Mouse (Mus musculus): ENCODE data around the gene Ugcg. TPM values are rescaled to one million over a fixed set of nuclear protein-coding genes. Genes with fewer than 3 reads are reported as not detected.

The Ugcg gene
- polyA plus RNA-seq, 2 experiments, result 15.3 to 34.0 TPM

GRCm38 (mm10) chr4:59177566-59177965 is 11.5 kb upstream of the Ugcg start:
- H3K4me3 ChIP-seq (replicated peaks; ENCODE audit: low read length), result no peak overlapping the region
- DNase-seq (ENCODE audit: low spot score) (no peak), ATAC-seq (ENCODE audit: low FRiP score, low read depth) (no peak)
- H3K4me2 ChIP-seq (replicated peaks; ENCODE audit: low read depth, low read length, severe bottlenecking), result no peak overlapping the region
- no peak overlapping the region for H3K27ac ChIP-seq (replicated peaks; ENCODE audit: low read depth, low read length)
- no peaks in the 10 kb centered on the region for H3K9me3 ChIP-seq (ENCODE audit: control insufficient read depth, low read length)
- no peaks in the 10 kb centered on the region for H3K36me3 ChIP-seq (ENCODE audit: control insufficient read depth, insufficient read depth, low read length)
- H3K27me3 ChIP-seq (ENCODE audit: control insufficient read depth, insufficient read depth, low read length), result no peaks in the 10 kb centered on the region
- WGBS, result 86% methylated on average over 2 of the region's 2 CpGs
- peaks cover 11% of the 10 kb centered on the region; the same call in 1 of the 2 replicates for H3K4me1 ChIP-seq (ENCODE audit: control insufficient read depth, insufficient read depth, low read length)
- TF ChIP-seq POLR2A (IDR thresholded peaks at IDR 0.05; ENCODE audit: borderline replicate concordance, extremely low read depth, insufficient read depth, insufficient read length), result no peak
- H3K9ac ChIP-seq (ENCODE audit: low read depth, low read length, severe bottlenecking), result no peak overlapping the region

GRCm38 (mm10) chr4:59181320-59182271 is 7.5 kb upstream of the Ugcg start:
- Histone ChIP-seq H3K27me3 (ENCODE audit: control insufficient read depth, insufficient read depth, low read length) (no peaks in the 10 kb centered on the region), H3K9ac (ENCODE audit: low read depth, low read length, severe bottlenecking) (no peak overlapping the region), H3K36me3 (ENCODE audit: control insufficient read depth, insufficient read depth, low read length) (no peaks in the 10 kb centered on the region), H3K4me1 (ENCODE audit: control insufficient read depth, insufficient read depth, low read length) (peaks cover 11% of the 10 kb centered on the region; the same call in 1 of the 2 replicates), H3K9me3 (ENCODE audit: control insufficient read depth, low read length) (no peaks in the 10 kb centered on the region), H3K4me2 (replicated peaks; ENCODE audit: low read depth, low read length, severe bottlenecking) (no peak overlapping the region), H3K27ac (replicated peaks; ENCODE audit: low read depth, low read length) (no peak overlapping the region), H3K4me3 (replicated peaks; ENCODE audit: low read length) (no peak overlapping the region)
- WGBS, result 25% methylated on average over 5 of the region's 5 CpGs
- no peak for TF ChIP-seq POLR2A (IDR thresholded peaks at IDR 0.05; ENCODE audit: borderline replicate concordance, extremely low read depth, insufficient read depth, insufficient read length)
- ATAC-seq (ENCODE audit: low FRiP score, low read depth), result no peak
- no peak for DNase-seq (ENCODE audit: low spot score)

- H3K9ac ChIP-seq (ENCODE audit: low read depth, low read length, severe bottlenecking), result no peak overlapping the region
- H3K27me3 ChIP-seq (ENCODE audit: control insufficient read depth, insufficient read depth, low read length), result no peaks in the 10 kb centered on the region
- whole genome bisulfite sequencing, result 51% methylated on average over 3 of the region's 3 CpGs
- no peak overlapping the region for H3K4me2 ChIP-seq (replicated peaks; ENCODE audit: low read depth, low read length, severe bottlenecking)
- DNase-seq (ENCODE audit: low spot score) (no peak), ATAC-seq (ENCODE audit: low FRiP score, low read depth) (no peak)
- peaks cover 15% of the 10 kb centered on the region; the same call in 1 of the 2 replicates for H3K4me1 ChIP-seq (ENCODE audit: control insufficient read depth, insufficient read depth, low read length)
- no peaks in the 10 kb centered on the region for H3K36me3 ChIP-seq (ENCODE audit: control insufficient read depth, insufficient read depth, low read length)
- H3K4me3 ChIP-seq (replicated peaks; ENCODE audit: low read length), result no peak overlapping the region
- TF ChIP-seq POLR2A (IDR thresholded peaks at IDR 0.05; ENCODE audit: borderline replicate concordance, extremely low read depth, insufficient read depth, insufficient read length), result no peak
- H3K9me3 ChIP-seq (ENCODE audit: control insufficient read depth, low read length), result no peaks in the 10 kb centered on the region
- no peak overlapping the region for H3K27ac ChIP-seq (replicated peaks; ENCODE audit: low read depth, low read length)
Observed at GRCm38 (mm10) chr4:59185671-59186070, 3.4 kb upstream of the Ugcg start.

- ATAC-seq (ENCODE audit: low FRiP score, low read depth) (no peak), DNase-seq (ENCODE audit: low spot score) (peak; percentile 50)
- WGBS, result 28% methylated on average over 3 of the region's 3 CpGs
Observed at GRCm38 (mm10) chr4:59187289-59187688, 1.8 kb upstream of the Ugcg start.

GRCm38 (mm10) chr4:59188474-59188801 is 619 bp upstream of the Ugcg start:
- 26% methylated on average over 4 of the region's 4 CpGs for WGBS
- TF ChIP-seq POLR2A (IDR thresholded peaks at IDR 0.05; ENCODE audit: borderline replicate concordance, extremely low read depth, insufficient read depth, insufficient read length), result no peak
- Histone ChIP-seq H3K9me3 (ENCODE audit: control insufficient read depth, low read length) (no peaks in the 10 kb centered on the region), H3K4me2 (replicated peaks; ENCODE audit: low read depth, low read length, severe bottlenecking) (peak overlapping the region; percentile 85), H3K36me3 (ENCODE audit: control insufficient read depth, insufficient read depth, low read length) (no peaks in the 10 kb centered on the region), H3K4me1 (ENCODE audit: control insufficient read depth, insufficient read depth, low read length) (peaks cover 4% of the 10 kb centered on the region; the same call in 1 of the 2 replicates), H3K27me3 (ENCODE audit: control insufficient read depth, insufficient read depth, low read length) (no peaks in the 10 kb centered on the region), H3K27ac (replicated peaks; ENCODE audit: low read depth, low read length) (no peak overlapping the region), H3K4me3 (replicated peaks; ENCODE audit: low read length) (peak overlapping the region; percentile 92), H3K9ac (ENCODE audit: low read depth, low read length, severe bottlenecking) (peak overlapping the region; percentile 96; the same call in 1 of the 2 replicates)
- ATAC-seq (ENCODE audit: low FRiP score, low read depth) (no peak), DNase-seq (ENCODE audit: low spot score) (no peak)

More at GRCm38 (mm10) chr4:59187289-59187688, 1.8 kb upstream of the Ugcg start:
- Histone ChIP-seq H3K27ac (replicated peaks; ENCODE audit: low read depth, low read length) (no peak overlapping the region), H3K27me3 (ENCODE audit: control insufficient read depth, insufficient read depth, low read length) (no peaks in the 10 kb centered on the region), H3K4me3 (replicated peaks; ENCODE audit: low read length) (no peak overlapping the region), H3K9ac (ENCODE audit: low read depth, low read length, severe bottlenecking) (no peak overlapping the region), H3K36me3 (ENCODE audit: control insufficient read depth, insufficient read depth, low read length) (no peaks in the 10 kb centered on the region), H3K4me2 (replicated peaks; ENCODE audit: low read depth, low read length, severe bottlenecking) (no peak overlapping the region), H3K9me3 (ENCODE audit: control insufficient read depth, low read length) (no peaks in the 10 kb centered on the region), H3K4me1 (ENCODE audit: control insufficient read depth, insufficient read depth, low read length) (peaks cover 4% of the 10 kb centered on the region; the same call in 1 of the 2 replicates)
- no peak for TF ChIP-seq POLR2A (IDR thresholded peaks at IDR 0.05; ENCODE audit: borderline replicate concordance, extremely low read depth, insufficient read depth, insufficient read length)
